Mouse (Mus musculus) lung, postnatal 4 days (tissue): Measurements from ENCODE around the gene Olfr1231.

ENCODE experiments used
- DNase-seq, 2 experiments: peaks; one replicate each; pipeline ENCODE4 v3.0.0; 2021

Olfr1231 gene

GRCm38 (mm10) chr2:89306974-89307373 is at the start of gene Olfr1231:
TSS of gene Olfr1231 (minus strand) at chr2:89307074.
- DNase-seq, result no peak

DNA sequence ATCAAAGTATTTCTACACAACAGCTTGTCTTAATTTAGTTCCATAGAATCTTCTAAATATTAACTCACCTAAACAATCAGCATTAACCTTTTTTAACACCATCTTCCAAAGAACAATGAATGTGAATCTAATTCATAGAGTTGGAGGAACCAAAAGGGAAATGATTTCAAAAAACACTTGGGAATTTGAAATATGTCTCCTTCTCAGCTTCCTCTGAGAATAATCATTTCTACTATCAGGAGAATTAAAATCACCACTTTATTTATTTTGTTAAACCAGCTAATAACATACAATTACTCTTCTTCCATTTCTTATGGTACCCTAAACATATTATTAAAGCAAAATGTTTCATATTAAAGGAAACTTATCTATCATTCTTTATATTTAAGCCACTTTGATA is 35.4 kb upstream of the Olfr1231 start, which contains the start of gene Olfr1233:
TSS of gene Olfr1233 (minus strand) at position 101 of the 400 bp plus-strand sequence.
- no peak for DNase-seq

DNA sequence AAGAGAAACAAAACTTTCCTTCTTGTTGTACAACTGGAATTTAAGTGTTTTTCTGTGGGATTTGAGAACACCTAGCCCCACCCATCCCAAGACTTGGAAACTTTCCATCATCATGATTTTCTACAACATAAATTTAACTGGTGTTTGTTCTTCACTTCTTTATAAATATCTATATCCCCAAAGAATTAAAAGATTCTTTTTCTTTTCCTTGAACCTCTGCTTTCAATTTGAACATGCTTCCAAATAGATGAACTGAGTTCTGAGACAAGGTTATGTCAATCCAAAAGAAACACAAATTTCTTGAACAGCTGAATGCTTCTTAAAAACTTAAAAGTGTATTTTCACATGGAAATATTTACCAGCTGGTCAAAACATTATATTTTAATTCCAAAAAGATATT is 22.7 kb upstream of the Olfr1231 start, which contains the start of gene Olfr1232:
TSS of gene Olfr1232 (minus strand) at position 101 of the 400 bp plus-strand sequence.
- DNase-seq, result no peak

GRCm38 (mm10) chr2:89297168-89297567 is 9.7 kb downstream of the Olfr1231 start, which contains the start of gene Olfr1230:
TSS of gene Olfr1230 (minus strand) at chr2:89297268.
- DNase-seq, result no peak

GRCm38 (mm10) chr2:89287914-89288313 is 19.0 kb downstream of the Olfr1231 start, which contains the start of gene Olfr1229:
TSS of gene Olfr1229 (minus strand) at chr2:89288014.
- DNase-seq, result no peak

- DNase-seq, result no peak
Measured at GRCm38 (mm10) chr2:89253962-89254361, 52.9 kb downstream of the Olfr1231 start, which contains the start of gene Olfr1228. TSS of gene Olfr1228 (minus strand) at chr2:89254062.
